Mouse (Mus musculus) G1E (cell line): ENCODE results near the gene Hectd4. TPM values are rescaled to one million over a fixed set of nuclear protein-coding genes. Genes with fewer than 3 reads are reported as not detected.

ENCODE experiments used
- ATAC-seq: 2 replicates; pipeline ENCODE4 v1.8.0; 2016; ENCODE audit warnings: mild to moderate bottlenecking; ENCODE audit not compliant: insufficient number of reproducible peaks, poor library complexity, low FRiP score, severe bottlenecking; ENCODE audit errors: extremely low read depth
- DNase-seq: peaks from one replicate; pipeline ENCODE4 v3.0.0; 2012; ENCODE audit warnings: low spot score
- H3K27me3 ChIP-seq: 2 replicates; pipeline ENCODE4 v1.6.1; 2012; ENCODE audit warnings: mild to moderate bottlenecking, low read length, inconsistent platforms; ENCODE audit not compliant: insufficient read depth
- H3K36me3 ChIP-seq: replicated peaks from 2 replicates; pipeline ENCODE3; 2012; ENCODE audit warnings: mild to moderate bottlenecking, inconsistent platforms
- H3K4me1 ChIP-seq: 2 replicates; pipeline ENCODE4 v1.6.1; 2012; ENCODE audit warnings: low read depth, low read length, inconsistent platforms, mixed read lengths; ENCODE audit not compliant: insufficient read depth
- H3K4me3 ChIP-seq: 2 replicates; pipeline ENCODE4 v1.5.1; 2012; ENCODE audit warnings: low read depth, mild to moderate bottlenecking, inconsistent platforms, low read length, moderate library complexity, mixed read lengths
- H3K9me3 ChIP-seq: replicated peaks from 2 replicates; pipeline ENCODE4 v1.6.1; 2012; ENCODE audit warnings: inconsistent platforms
- CTCF ChIP-seq: IDR thresholded peaks from 2 replicates; pipeline ENCODE4 v1.5.1; 2012; ENCODE audit warnings: low read depth, low read length, inconsistent platforms, mixed read lengths
- GATA1 ChIP-seq: IDR thresholded peaks from 2 replicates; pipeline ENCODE4 v1.6.1; 2012; ENCODE audit warnings: borderline replicate concordance, low read length, inconsistent platforms, mixed read lengths
- GATA2 ChIP-seq: IDR thresholded peaks from 2 replicates; pipeline ENCODE4 v1.6.1; 2012; ENCODE audit warnings: low read depth, low read length, inconsistent platforms, borderline replicate concordance
- POLR2AphosphoS5 ChIP-seq: IDR thresholded peaks from 2 replicates; pipeline ENCODE4 v1.6.1; 2012; ENCODE audit warnings: low read depth, low read length, inconsistent platforms; ENCODE audit not compliant: insufficient replicate concordance
- TAL1 ChIP-seq: conservative IDR thresholded peaks from 2 replicates; pipeline ENCODE4 v1.6.1; 2012; ENCODE audit warnings: low read depth, low read length, inconsistent platforms, mixed read lengths
- polyA plus RNA-seq: library from polyadenylated mRNA; stranded (reverse); fragments of >175 nt; gene quantifications from 2 replicates; pipeline ENCODE4 v1.2.3, GENCODE M21; 2012
- total RNA-seq, 2 experiments: library from RNA; stranded (forward) in 1 of 2; stranded (reverse) in 1 of 2; fragments of 200-1000 nt in 1 of 2; fragments of >200 nt in 1 of 2; fragmentation: Nextera tagmentation in 1 of 2; gene quantifications; 2 replicates each; pipeline ENCODE4 v1.2.3; 2014 to 2017

Gene Hectd4
- total and polyA plus RNA-seq, 3 experiments, result 22.8 to 177 (median 22.8) TPM

DNA sequence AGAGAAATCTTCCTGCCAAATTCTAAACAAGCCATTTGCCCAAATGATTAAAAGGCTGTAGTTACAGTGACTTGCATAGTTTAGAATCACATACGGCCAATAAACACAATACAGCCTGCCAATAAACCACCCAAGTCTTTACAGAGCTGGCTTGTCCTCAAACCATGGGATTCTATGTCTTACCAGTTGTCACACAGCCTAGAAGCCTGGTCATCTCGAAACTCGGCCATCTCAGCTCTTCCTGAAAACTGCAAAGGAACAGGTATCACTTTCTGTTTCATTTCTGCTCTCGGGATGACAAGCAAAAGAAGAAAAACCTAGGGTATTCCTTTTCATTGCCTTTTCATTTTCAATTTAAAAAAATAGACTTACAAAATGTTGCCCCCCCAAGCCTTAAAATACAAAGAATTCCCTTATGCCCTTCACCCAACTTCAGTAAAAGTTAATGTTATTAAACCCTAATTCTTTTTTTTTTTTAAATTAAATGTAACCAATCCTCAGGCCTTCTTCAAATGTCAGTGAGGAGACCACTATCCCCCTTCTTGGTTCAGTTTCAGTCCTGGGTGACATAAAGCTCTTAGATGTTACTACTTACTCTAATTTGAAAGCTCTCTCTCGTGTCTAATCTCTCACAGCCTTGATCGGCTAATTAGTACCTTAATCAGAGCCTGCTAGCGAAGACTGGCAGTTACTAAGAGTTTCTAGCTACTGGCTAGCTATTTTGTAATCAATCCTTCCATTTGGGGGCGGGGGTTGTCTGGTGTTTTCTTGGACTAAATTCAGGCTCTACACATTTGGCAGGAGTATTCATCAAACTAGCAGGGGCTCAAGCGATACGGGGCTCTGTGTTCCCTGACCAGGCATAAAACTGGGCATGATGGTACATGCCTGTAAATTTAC, 164.1 kb downstream of the Hectd4 start:
- peaks cover 41% of the 10 kb centered on the region for H3K36me3 ChIP-seq
- H3K27me3 ChIP-seq, result 0 out of 2 replicates have a peak, but pooled peaks cover 3% of the 10 kb centered on the region
- ATAC-seq (no peak), DNase-seq (no peak)
- H3K4me1 ChIP-seq, result peaks cover 38% of the 10 kb centered on the region
- TF ChIP-seq GATA1, result no peak
- no peak for TF ChIP-seq TAL1
- no peak for TF ChIP-seq POLR2AphosphoS5
- H3K4me3 ChIP-seq, result peak overlapping the region; percentile 78; the same call in 1 of the 2 replicates
- H3K9me3 ChIP-seq, result peaks cover 7% of the 10 kb centered on the region

DNA sequence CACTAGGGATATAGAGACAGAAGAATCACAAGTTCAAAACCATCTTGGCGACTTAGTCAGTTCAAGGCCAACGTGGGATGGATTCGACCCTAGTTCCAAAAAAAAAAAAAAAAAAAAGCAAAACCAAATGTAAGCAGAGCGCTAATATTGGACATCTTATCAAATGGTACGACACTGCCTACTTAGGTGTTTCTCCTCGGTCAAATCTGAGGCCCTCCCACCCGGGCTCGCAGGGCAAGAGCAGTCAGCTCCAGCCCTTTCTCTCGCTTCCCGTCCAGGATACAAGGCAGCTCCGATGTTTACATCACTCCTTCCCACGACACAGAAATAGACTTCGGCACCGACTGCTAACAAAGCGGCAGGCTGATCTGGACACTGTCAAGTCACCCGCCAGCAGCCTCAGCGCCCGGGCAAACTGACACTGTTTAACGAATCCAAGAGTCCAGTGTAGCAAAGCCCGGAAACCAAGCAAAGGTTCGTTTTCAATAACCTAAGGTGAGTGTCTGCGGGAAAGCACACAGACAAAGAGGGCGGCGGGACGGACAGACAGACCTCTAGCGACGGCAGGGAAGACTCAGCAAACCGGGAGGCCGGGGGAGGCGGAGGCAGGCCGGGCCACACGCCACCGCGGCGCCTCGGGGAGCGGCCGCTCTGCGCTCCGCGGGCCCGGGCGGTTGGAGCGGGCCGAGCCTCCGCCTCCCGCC, 164.9 kb downstream of the Hectd4 start:
- Histone ChIP-seq H3K27me3 (0 out of 2 replicates have a peak, but pooled peaks cover 3% of the 10 kb centered on the region), H3K36me3 (peaks cover 33% of the 10 kb centered on the region), H3K4me3 (peak overlapping the region; percentile 78), H3K4me1 (peaks cover 43% of the 10 kb centered on the region), H3K9me3 (peaks cover 7% of the 10 kb centered on the region)
- ATAC-seq (no peak), DNase-seq (peak; percentile 10)
- TF ChIP-seq GATA2 (no peak), TAL1 (no peak)

GRCm38 (mm10) chr5:121385461-121386119, 165.6 kb downstream of the Hectd4 start, which contains the start of gene Trafd1:
Trafd1 (minus strand) TSS chr5:121385632.
- peaks cover 6% of the 10 kb centered on the region for H3K9me3 ChIP-seq
- H3K4me1 ChIP-seq, result peaks cover 43% of the 10 kb centered on the region
- 0 out of 2 replicates have a peak, but pooled peaks cover 3% of the 10 kb centered on the region for H3K27me3 ChIP-seq
- H3K36me3 ChIP-seq, result peaks cover 26% of the 10 kb centered on the region
- H3K4me3 ChIP-seq, result peak within 1 kb of the TSS; percentile 78
- DNase-seq, result peak; percentile 93
- peak; percentile 95 for ATAC-seq
- TF ChIP-seq CTCF, result no peak
- TF ChIP-seq GATA2, result no peak
- TF ChIP-seq POLR2AphosphoS5, result no peak
- TF ChIP-seq TAL1, result no peak
- no peak for TF ChIP-seq GATA1

- ATAC-seq (no peak), DNase-seq (no peak)
- H3K4me1 ChIP-seq, result peaks cover 43% of the 10 kb centered on the region
- H3K4me3 ChIP-seq, result peak overlapping the region; percentile 78; the same call in 1 of the 2 replicates
- H3K9me3 ChIP-seq, result no peaks in the 10 kb centered on the region
- 0 out of 2 replicates have a peak, but pooled peaks cover 3% of the 10 kb centered on the region for H3K27me3 ChIP-seq
- peaks cover 19% of the 10 kb centered on the region for H3K36me3 ChIP-seq
- no peak for TF ChIP-seq TAL1
- TF ChIP-seq CTCF, result no peak
- no peak for TF ChIP-seq POLR2AphosphoS5
- TF ChIP-seq GATA1, result no peak
- no peak for TF ChIP-seq GATA2
These were observed 166.3 kb downstream of the Hectd4 start for GRCm38 (mm10) chr5:121386120-121386909.

GRCm38 (mm10) chr5:121387126-121387525, 167.1 kb downstream of the Hectd4 start:
- ATAC-seq (no peak), DNase-seq (no peak)
- H3K36me3 ChIP-seq, result peaks cover 12% of the 10 kb centered on the region
- peaks cover 43% of the 10 kb centered on the region for H3K4me1 ChIP-seq
- no peak for TF ChIP-seq CTCF
- H3K27me3 ChIP-seq, result 0 out of 2 replicates have a peak, but pooled peaks cover 3% of the 10 kb centered on the region
- no peak overlapping the region for H3K4me3 ChIP-seq
- no peaks in the 10 kb centered on the region for H3K9me3 ChIP-seq

GRCm38 (mm10) chr5:121389106-121389505, 169.1 kb downstream of the Hectd4 start:
- DNase-seq, result no peak
- TF ChIP-seq POLR2AphosphoS5 (no peak), GATA1 (no peak), TAL1 (no peak), GATA2 (no peak), CTCF (no peak)
- H3K36me3 ChIP-seq, result no peaks in the 10 kb centered on the region
- ATAC-seq, result no peak
- H3K27me3 ChIP-seq, result 0 out of 2 replicates have a peak, but pooled peaks cover 3% of the 10 kb centered on the region
- no peak overlapping the region for H3K4me3 ChIP-seq
- H3K9me3 ChIP-seq, result no peaks in the 10 kb centered on the region
- H3K4me1 ChIP-seq, result peaks cover 46% of the 10 kb centered on the region
